Mouse (Mus musculus): Measurements from ENCODE around the gene Arhgap31.
"Not testable (repeated sequence)": the region's sequence is repeated elsewhere in the genome, so short reads cannot be mapped to it uniquely, and the experiment has no call there.

Gene Arhgap31

DNA sequence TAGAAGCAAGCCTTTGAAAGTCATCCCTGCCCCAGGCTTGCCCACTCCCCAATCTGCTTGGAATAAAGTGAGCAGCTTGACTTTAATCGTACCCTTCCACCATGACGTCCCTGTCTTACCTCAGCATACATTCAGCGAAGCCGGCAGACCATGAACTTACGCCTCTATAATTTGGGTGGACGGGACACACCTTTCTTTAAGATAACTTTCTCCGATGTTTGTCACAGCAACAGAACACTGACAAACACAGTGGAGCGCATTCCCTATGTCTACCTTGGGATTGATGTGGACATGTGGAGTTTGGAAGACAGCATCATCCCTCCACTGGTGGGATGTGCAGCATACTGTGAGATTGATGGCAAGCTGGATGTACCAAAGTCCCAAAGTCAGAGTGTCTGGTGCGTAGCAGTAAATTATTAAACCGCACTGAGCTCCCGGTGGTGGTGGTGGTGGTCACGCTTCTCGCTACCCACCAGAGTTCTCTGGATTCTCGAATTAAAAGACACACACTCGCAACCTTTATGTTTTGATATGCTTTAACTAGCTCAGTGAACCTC lies 15.6 kb upstream of the Arhgap31 start:
- no peak for DNase-seq (ENCODE audit: low spot score in 2 of 2)

DNA sequence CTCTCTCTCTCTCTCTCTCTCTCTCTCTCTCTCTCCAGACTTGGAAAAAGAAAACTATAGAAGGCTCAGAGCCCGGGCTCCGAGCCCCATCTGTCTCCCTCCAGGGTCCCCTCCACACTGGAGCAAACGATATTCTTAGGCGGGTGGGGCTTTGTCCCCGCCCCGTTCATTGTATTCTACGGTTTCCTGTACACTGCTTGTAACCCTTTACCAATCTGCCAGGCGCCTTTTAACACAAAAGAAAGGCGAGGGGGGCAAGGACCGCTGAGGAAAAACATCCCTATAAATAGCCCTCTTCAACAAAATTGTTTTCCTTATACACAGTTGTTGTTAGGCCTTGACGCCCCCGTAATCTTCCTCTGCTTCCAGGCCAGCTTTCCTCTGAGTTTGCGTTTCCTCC lies 11.9 kb upstream of the Arhgap31 start:
- no peak for DNase-seq (ENCODE audit: low spot score in 2 of 2)

DNA sequence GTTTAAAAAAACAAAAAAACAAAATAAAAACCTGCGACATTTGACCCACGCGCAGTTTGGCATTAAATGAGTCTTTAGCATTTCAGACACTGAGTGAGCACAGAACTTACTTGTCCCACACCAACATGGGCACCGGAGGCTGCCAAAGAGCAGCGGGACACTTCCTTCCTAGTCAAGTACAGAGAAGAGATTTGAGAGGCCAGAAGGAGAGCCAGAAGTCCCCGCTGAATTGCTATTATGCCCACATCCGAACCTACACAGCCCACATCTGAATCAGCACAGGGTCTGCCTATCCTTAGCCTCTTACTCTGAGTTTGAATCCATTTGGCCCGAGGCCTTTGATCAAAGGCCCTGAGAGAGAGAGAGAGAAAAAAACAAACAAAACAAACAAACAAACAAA lies 11.2 kb upstream of the Arhgap31 start:
- DNase-seq (ENCODE audit: low spot score in 2 of 2), result no peak

DNA sequence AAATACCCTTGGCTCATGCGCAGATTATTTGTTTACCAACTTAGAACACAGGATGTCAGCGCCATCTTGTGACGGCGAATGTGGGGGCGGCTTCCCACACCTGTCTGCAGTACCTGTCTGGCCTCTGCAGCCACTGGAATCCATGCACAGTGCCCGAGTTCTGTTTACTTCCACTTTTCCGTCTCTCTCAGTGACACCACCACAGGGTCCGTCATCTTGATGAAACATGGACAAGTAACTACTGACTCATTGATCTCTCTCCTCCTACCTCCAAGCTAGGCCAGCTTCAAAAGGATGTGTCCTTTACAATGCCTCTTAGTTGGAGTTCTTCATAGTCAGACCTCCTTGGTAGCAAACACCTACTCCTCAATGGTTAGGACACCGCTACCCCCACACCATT lies 8.3 kb upstream of the Arhgap31 start:
- no peak for DNase-seq (ENCODE audit: low spot score in 2 of 2)

DNA sequence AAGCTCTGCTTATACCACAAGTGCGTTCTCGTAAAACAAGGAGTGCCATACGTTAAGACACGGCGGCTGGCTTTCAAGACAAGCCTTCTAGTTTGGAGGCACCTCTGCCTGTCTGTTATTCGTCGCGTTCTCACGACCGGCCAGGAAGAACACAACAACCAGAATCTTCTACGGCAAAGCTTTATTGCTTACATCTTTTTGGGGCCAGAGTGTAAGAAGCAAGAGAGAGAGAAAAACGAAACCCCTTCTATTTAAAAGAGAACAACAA lies 1.1 kb upstream of the Arhgap31 start:
- not testable (repeated sequence) for DNase-seq (ENCODE audit: low spot score in 2 of 2)

DNA sequence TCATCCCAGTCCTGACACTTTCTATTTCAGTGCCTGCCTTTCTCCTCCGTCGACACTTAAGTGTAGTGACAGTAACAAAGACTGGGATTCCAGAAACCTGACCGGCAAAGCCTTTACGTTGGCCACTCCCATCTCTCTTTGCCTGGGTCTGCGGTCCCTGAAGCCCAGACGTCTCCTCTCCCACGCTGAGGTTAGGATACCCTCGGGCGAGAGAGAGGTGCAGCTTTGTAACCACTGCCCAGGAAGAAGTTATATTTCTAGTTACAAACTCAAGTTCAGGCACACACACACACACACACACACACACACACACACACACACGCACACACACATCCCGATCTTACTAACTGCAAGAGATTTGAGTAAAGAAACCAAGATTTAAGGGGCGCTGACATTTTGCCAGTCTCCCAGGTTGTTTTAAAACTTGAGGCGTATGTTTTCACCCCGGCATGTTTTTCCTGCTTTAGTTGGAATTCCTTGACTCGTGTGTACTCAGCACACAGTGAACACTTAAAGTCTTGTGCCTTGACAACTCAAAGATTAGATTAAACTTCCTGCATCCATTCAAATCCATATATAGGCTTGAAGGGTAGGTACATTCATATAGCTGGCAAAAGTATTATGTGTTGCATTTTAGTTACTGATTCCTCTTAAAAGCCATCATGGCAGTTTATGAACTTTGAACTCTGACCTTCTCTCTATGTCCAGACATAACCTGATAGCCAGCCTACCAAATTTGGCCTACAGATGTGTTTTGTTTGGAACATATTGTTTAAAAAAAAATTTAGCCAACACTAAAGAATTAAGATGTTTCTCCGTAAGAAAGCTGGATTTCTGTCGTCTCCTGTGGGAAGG lies 557 bp upstream of the Arhgap31 start:
- no peak for DNase-seq (ENCODE audit: low spot score in 2 of 2)

DNA sequence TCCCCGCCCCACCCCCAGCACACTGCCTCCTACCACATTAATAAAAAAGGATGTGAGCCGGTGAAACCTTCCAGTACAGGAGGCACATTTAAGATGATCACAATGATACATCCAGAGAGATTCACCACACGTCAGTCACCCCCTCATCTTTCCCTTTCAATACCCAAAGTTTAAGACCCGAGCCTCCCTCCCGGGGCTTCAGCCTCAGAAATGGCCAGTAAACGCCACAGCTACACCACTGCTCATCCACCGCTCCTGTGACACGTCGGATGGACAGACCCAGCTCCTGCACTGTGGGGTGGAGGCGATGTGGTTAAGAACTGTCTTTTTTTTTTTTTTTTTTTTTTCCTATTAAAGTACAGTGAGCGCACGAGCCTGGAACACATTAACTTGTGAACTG lies 969 bp downstream of the Arhgap31 start:
- DNase-seq (ENCODE audit: low spot score in 2 of 2), result no peak

DNA sequence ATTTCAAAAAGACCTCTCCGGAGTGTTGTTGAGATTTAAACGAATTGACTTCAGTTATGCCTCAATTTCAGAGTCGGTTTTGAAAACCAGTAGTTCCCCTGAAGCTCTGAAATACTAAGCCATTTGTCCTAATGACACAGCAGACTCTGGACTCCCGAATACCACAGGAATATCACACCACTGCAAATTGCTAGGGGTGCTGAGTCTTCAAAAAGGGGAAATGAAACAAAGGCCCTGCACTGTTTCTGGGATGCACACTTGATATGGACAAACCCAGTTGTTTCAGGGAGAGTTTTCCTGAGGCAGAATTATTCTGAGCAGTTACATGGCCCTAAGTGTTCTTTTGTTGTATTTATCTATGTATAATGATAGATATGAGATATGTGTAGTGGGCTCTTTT lies 1.8 kb downstream of the Arhgap31 start:
- no peak for DNase-seq (ENCODE audit: low spot score in 2 of 2)

DNA sequence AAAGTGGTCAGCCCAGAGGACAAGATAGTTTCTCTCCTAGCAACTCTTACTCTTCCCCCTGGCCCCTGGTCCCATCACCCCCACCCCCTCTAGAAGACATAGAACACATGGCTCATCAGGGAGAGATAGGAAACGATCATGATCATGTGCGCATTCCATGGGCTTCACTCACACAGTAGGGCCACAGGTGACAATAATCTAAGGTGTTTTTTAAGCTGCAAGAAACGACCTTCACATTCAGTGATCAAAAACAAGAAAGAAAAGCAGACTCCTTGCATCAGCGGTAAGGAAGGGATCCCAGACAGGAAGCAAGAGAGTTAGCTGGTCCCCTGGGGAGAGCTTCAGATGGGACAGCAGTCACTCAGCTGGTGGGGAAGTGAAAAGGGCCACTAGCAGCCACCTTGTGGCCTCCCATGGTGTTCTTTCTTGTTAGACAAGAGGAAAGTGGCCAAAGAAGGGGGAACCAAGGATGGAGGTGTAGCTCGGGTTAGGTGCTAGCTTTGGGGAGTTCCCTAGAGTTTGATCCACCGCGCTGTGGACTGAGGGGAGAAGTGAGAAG lies 4.0 kb downstream of the Arhgap31 start:
- DNase-seq (ENCODE audit: low spot score in 2 of 2), result no peak

DNA sequence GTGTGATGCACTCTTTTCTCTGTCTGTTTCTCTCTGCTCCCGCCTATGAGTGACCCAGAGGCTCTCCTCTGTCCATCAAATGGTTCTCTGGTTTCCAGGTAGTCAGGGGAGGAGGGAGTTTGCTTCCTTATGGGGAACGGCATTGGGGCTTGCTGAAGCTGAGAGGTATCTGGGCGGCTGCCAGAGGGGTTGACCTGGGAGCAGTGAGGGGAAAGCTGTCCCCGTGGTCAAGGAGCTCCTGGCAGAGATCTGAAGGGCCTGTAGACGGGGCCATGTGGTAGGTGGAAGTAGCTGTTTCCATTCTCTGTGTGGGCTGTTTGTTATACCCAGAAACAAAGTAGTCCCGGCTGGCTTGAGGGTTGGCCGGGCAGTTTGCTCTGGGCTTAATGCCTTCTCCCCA lies 6.3 kb downstream of the Arhgap31 start:
- DNase-seq (ENCODE audit: low spot score in 2 of 2), result no peak

DNA sequence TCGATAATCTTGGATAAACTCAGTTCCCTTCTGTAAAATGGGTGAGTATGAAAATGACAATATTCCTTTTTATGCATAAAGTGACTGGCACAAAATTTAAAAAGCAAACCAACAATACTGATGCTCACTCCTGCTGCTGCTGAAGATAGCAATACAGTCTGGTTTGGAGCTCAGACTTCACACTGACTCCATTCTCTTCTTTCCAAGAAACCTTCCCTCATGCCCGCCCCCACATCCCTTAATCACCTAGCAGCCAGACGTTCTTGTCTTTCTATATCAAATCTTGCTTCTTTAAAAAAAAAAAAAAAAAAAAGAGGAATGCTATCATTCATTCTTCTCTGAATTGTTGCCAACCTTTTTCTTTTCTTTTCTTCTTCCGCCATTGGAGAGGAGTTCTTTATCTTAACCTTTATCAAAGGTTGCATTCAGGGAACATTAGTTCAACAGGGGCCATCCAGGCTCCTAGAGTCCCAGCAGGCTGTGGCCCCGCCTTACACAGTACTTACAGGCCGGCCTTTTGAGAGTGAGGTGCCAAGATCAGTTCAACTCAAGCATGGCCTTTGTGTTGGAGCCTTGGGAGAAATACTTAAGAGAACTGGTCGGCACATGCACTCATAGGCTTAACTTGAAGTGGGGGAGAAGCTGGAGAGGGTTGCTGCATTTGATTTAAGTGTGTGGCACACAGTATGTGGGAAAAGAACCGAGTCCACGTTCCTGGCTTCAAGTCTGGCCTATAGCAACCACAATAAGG lies 7.4 kb downstream of the Arhgap31 start:
- no peak for DNase-seq (ENCODE audit: low spot score in 2 of 2)

DNA sequence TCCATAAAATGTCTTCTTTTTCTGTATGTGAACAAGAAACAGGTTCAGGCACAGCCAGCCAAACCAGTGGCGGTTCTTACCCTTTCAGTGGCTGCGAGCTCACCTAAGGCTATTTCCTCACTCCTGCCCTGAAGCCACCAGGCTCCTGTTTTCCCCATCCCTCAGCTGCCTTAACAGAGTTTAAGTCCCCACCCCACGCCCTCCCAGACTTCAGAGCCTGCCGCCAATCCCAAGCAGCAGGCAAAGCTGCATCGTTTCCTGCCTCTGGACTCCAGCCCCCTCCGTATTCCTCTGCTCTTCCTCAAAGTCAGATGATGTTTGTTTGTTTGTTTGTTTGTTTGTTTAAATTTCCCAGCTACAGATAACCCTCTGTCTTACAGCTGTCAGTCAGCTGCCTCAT lies 9.6 kb downstream of the Arhgap31 start:
- DNase-seq (ENCODE audit: low spot score in 2 of 2), result no peak

DNA sequence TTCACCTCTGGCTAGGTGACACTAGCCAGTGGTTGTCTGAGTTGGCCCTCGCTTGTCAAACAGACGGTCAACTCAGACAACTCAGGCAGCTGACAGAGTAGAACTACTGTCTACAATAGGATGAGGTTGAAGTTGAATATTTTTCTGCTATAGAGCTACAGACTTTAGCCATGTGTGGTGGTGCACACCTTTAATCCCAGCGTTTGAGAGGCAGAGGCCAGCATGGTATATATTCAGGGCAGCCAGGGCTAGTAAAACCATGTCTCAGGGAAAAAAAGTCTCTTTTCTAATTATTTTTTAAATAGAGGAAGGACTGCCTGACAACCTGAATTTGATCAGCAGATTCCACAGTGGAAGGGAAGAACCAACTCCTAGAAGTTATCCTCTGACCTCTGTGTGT lies 10.8 kb downstream of the Arhgap31 start:
- DNase-seq (ENCODE audit: low spot score in 2 of 2), result no peak

DNA sequence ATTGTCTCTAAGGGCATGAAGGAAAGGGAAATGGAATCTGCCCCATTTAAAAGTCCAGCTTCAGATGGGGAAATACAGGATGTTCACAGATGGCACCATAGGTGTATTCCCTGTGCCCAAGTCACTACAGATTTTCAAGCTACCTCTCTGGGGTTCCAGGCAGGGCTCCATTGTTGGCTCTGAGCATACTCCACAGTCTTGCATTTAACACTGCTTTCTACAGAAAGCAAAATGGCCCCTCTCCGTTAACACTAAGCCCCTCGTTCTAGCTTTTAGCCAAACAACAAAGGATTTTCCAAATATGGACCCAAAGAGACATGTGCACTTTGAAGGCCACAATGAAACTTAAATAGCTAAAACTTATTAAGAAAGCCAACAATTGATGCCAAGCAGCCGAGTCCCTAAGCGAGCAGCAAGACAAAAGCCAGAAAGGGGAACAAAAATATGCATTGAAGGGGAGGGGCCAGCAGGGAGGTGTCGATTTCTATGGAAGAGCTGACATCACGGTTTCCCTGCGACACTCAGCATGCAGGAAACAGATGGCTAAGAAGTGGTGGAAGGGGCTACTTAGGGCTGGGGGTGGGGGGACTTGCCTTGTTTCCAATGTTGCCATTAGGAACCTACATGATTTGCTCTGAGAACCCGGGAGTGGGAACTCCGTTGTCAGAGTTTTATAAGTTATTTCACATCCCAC lies 11.4 kb downstream of the Arhgap31 start:
- DNase-seq (ENCODE audit: low spot score in 2 of 2), result no peak

DNA sequence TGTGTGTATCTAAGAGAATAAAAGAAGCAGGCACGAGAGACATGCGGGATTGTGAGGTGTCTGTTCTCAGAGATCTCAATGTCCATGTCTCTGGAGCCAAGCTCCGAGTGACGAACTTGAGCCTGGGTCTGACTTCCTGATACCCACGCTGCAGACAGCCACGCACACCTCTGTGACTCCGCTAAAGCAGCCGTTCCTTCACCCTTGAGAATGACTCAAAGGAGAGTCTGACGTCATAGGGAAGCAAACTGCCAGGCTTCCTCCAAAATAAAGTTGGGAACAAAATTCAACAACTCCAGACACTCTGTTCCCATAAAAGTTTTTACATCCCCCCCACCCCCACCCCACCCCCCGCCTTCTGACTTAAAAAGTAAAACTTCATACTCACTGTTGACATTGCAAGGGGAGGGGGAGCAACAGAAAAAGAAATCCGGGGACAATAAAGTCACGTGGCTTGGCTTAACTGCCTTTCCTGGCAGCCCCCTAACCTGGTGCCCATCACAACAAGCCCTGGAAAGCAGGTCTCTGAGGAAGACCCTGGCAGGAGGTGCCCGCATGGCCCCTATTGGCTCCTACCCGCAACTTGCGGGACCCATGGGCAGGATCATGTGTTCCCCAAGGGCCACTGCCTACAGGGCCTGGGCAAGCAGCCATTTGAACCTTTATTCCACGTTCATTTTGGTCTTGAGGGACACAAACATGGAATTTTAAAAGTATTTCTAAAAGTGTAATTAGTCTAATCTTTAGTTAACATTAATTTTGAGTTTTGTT lies 12.5 kb downstream of the Arhgap31 start:
- DNase-seq (ENCODE audit: low spot score in 2 of 2), result no peak

DNA sequence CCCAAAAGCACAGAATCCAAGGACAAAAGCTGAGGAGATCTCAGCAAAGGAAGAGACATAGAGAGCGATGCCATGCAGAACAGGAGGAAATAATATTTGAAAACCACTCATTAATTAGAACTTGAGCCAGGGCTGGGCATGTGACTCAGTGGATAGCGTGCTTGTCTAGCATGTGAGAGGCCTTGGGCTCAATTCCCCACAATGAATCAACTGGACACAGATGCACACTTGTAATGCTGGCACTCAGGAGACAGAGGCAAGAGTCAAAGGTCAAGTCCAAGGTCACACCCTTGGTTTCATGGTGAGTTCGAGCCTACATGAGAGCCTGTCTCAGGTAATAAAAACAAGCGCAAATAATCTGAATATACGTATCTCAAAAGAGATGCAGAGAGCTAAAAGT lies 15.5 kb downstream of the Arhgap31 start:
- no peak for DNase-seq (ENCODE audit: low spot score in 2 of 2)

DNA sequence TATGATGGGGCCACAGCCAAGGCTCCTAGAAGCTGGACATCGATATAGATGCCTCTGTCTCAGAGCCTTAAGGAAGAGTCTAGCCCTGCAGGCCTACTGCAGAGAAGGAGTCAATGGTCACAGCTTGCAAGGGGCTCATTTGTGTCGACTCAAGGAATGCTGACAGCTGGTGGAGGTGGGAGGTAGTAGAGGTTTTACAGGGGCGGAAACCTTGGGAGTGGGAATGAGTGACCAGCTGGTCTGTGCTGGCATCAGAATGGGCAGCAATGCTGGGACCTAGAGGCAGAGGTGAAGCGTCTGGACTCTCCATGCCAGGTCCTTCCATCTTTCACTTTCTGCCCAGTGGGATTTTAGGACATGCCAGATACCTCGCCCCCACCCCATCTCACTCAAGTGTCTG lies 17.5 kb downstream of the Arhgap31 start:
- no peak for DNase-seq (ENCODE audit: low spot score in 2 of 2)

DNA sequence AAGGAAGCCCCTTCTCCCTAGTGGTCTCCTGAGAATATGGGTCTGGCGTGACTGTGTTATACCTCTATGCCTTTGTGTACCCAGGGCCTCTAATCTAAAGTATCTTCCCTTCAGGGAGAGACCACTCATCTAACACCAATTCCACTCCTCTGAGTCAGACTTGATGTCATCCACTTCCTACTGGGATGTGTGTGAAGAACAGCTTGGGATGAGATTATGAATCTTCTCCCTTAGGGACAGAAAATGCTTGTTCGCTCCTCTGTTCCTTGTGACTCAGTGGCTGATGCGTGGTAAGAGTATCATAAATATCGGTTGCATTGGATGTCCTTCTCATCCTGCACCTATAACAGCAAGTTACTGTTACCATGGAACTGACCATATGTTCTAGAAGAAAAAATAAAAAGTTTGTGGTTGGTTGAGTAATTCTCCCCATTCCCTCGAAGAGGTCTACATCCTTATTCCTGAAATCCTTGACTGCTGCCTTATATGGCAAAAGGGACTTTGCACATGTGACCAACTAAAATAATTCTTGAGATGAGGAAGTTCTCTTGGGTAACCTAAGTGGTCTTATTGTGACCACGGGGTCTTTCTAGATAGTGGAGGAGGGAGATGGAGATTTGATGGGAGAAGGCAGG lies 18.1 kb downstream of the Arhgap31 start:
- DNase-seq (ENCODE audit: low spot score in 2 of 2), result no peak

DNA sequence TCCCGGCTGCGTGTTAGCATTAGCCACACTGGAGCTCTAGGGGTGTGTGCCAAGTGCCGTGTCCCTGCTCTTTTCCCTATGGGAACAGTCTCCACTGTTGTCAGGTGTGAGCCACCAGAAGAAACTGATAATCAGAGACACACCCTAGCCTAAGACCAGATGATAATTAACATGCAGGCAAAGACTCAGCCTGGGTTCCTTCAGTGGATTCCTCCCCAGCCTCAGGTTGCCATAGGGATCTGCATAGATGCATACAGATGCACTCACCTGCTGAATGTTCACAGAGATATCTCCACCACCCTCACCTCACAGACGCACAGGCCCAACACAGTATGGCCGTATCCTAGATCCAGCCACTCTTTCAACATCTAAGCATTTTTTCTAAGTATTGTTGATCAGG lies 22.6 kb downstream of the Arhgap31 start:
- no peak for DNase-seq (ENCODE audit: low spot score in 2 of 2)

DNA sequence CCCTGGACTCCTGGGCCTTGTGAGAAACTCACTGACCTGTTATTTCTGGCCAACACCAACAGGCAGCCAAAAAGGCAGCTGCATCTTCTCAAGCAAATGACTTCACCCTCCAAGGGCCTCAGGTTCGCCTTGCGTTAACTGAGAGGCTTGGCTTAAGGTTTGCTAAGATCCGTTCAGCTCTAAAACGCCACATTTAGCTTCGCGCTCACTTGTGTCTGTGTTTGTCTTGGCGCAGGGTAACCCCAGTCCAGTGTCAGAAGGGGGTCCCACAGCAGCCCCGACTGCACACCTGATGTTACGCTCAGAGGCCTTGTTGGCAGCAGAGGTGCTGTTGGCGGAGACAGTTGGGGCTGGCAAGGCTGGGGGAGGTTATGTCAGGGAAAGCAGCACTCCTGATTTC lies 23.3 kb downstream of the Arhgap31 start:
- no peak for DNase-seq (ENCODE audit: low spot score in 2 of 2)
